Mouse (Mus musculus) frontal cortex, adult (tissue): ENCODE data around the gene Abcc5.
"Not testable (repeated sequence)": the region's sequence is repeated elsewhere in the genome, so short reads cannot be mapped to it uniquely, and the experiment has no call there.

ENCODE experiments used
- ATAC-seq: cut with Nextera tagmentation; 2 replicates; pipeline ENCODE4 v1.9.2; 2017; ENCODE audit warnings: mild to moderate bottlenecking, moderate library complexity, mixed read lengths; ENCODE audit not compliant: low TSS enrichment

Abcc5 gene

DNA sequence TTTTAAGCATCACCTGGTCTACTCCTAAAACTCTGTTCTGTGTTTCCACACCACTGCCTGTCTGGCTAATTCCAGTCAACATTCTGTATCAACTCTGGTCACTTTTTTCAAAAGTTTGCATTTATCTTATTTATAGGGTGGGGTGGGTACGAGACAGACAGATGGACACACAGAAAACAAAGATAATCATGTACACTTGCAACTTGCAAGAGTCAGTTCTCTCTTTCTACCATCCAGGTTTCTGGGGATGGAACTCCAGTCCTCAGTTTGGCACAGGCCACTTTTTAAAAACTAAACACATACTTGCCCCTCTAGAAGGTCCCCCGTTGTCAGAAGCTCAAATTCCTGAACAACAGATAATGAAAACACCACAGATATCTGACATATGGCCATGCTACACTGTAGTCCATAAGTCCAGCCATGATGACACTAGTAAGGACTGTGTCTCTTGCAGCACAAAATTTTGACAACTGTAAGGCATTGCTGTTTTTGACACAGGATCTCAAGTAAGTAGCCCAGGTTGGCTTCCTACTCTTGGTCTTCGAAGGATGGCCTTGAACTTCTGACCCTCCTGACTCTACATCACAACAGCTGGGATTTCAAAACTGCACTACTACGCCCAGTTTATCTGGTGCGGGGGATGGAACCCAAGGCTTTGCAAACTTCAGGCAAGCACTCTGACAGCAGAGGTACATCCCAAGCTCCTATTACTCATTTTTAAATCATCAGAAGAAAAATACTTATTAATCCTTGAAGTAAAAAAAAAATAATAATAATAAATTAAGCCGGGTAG is 3.1 kb downstream of the Abcc5 start:
- no peak for ATAC-seq

DNA sequence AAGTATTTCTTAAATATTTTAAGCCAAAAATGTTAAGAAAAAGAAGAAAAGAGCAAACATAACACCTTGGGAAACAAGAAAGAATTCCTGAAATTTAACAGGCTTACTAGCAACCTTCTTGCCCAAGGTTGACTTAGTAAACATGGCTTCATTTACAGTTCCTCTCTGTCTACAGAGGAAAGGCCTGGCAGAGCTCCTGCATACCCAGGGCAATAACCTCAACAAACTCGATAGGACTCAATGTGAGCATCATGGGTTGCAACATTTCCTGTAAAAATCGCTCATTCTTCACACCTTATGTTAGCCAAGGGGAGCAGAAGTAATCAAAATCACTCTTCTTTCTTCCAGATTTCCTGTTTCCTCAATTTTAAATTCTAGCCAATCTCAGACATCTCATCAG is 8.1 kb downstream of the Abcc5 start:
- no peak for ATAC-seq

DNA sequence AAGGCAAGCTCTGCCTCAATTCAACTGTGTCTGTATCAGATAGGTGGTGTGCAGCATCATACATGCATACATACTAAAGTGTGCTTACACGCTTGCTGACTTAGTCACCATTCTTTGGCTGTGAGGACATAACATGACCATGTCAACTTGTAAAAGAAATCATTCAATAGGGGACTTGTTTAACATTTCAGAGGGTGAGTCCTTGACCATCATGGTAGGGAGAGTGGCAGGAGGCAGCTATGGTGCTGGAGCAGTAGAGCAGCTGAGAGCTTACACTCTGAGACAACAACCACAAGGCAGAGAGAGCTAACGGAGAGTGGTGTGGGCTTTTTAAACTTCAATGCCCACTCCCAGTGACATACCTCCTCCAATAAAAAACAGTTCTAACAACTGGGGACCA is 9.9 kb downstream of the Abcc5 start:
- no peak for ATAC-seq

DNA sequence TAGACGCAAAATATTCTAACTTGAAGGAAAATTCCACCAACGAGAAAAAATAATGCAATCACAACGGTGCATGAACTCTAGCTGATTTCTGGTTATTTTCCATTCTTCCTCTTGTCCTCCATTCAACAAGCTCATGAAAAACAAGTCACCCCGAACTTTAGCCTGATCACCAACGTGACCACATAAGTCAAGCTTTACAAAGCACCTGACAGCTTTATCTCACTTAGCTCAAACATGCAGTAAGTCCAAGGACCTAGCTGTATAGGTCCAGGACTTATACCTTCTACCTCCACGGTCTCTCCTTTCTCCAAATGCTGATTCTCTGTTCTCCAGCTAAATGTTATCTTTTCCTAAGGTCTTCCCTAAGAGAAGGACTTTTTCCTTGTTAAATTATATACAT is 10.4 kb downstream of the Abcc5 start:
- no peak for ATAC-seq

DNA sequence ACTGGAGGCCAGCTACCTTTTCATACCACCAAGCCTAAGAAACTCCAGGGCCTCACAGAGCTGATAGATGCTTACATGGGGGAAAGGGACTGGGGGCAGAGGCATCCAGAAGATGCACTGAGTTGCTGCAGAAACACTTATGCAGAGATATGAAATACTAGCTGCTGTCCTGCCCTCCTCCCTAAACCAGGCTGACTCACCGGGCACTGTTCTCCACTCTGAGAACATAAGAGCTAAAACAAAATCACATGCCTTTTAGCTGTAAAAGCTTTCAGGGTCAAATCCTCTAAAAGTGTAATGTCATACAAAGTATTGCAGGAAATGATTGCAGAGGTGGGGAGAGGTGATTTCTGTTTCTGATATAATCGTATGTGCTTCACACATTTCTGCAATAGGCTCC is 11.0 kb downstream of the Abcc5 start:
- peak; percentile 55; the same call in 1 of the 2 replicates for ATAC-seq

DNA sequence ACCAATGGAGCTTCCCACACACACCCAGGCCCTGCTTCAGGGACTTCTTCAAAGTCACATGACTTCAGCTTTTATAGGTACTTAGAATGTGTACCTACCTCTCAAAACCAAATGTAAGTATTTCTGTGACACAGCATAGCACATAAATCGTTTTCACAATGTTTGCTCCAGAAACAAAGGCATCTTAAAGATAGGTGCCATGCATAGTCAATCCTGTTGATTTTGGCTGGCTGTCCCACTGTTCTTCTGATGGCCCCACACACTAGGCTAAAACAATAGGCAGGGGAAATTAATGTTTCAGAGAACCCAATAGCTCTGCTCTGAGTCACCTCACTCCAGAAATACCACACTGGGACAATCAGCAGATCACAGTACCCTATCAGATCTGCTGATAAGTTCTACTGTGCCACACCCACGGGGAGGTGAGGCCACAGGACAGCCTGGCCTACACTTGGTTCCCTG is 12.3 kb downstream of the Abcc5 start:
- no peak for ATAC-seq

DNA sequence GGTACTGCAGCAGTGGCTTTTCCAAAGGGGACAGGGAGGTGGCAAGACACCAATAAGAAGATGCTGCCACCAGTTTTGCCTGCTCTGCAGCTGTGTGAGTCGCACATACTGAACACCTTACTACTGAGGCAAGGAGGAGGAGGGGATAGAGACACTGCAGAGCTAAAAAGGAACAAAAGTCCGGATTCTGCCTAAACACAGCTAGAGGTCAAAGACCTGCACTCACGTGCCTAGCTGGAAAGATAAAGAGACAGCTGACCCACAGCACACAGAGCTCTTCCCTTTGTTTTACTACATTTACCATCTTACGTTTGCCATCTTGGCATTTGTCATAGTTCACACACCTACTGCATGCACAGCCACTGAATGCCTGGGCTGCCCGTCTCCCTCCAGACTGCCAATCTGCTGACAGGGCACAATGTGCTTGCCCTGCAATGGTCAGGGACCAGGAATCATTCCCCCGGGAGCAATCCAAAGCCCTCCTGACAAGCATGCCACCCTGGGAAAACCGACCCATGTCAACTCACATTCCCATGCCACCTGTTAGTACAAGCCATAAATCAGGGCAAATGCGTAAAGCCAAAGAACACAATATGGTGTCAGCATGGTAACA is 14.1 kb downstream of the Abcc5 start:
- ATAC-seq = no peak

DNA sequence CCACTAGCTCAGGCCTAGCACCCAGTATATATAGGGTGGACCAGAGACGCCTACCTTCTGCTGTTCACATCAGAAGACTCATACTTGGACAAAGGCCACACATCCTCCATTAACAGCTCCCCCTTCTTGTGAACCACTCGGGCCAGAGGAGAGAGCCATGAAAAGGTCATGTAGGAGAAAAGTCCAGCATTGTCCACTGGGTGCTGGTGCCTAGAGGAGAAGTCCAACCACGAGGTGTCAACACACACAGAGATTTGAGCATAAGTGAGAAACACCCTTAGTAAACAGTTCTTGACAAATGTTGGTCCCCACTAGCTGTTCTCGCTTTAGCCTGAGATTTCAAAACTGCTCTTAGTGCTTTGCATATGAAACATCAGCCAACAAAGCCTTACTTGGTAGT is 20.9 kb downstream of the Abcc5 start:
- ATAC-seq = no peak

DNA sequence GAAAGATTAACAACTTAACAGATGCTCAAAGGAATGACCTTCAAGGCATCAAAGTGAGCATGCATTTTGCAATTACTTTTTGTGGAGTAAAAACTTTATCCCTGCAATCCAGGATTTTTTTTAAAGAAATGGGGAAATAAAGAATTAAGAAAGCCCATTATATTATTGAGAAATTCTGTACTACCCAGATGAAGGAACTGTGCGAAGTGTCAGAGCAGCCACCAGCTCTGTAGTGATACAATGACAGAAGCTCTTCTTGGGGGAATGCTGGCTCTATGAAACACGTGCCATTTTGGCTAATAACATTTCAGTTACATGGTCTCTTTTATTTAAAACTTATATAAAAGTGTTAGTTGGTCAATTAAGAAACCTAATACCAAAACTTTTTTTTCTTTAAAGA is 22.9 kb downstream of the Abcc5 start:
- no peak for ATAC-seq

DNA sequence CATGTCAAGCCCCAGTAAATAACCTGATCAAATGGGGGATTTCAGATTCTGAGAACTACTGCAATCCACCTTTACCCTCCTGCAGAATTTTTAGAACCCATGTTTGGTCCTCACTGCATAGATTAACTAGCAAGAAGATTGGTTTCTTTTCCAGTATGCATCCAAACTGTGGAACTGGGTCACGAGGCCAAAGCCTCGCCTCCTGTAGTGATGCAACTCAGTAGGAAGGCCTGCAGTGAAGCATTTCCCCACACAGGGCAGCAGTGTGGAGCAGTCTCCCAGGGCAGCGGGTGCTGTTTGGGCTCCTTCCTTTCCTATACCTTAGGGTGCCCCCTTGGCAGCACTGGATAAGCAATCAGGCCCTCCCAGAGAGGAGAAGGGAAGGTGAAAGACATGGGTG is 24.6 kb downstream of the Abcc5 start:
- peak; percentile 53; the same call in 1 of the 2 replicates for ATAC-seq

DNA sequence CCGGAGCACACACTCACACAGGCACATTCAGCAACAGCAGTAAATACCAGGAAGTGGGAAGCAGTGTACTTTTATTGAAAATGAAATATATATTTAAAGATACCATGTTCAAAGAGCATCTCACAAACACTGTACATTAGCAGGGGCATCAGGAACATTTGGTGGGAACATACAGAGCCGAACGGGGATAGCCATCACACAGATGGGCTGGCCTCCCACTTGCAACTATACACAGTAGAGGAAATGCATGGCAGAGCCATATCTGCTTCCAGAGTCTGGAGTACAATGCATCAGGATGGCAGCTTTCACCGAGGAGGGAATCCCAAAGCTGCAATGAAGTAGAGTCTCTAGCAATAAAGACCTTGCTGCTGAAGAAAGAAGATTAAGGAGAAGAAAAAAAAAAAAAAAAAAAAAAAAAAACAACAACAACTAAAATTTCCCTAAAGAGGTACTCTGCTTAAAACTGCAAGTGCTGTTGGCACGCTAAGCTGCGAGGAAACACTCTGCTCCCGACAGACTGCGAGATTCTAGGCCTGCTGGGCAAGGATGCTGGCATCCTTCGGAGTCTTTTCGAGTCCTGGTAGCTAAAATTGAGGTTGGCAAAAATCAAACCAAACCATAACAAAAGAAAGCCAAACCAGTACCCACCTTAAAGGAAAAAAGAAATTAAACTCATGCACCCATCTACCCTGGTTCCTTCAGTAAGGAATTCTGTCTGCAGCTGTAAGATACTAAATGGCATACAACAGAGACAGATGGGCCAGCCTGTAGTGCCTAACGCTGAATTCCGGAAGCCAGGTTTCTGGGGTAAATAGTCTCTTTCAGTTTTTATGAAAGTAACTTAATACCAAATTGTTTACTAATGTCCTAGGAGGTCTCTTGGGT is 25.2 kb downstream of the Abcc5 start:
- ATAC-seq = peak; percentile 64; the same call in 1 of the 2 replicates

DNA sequence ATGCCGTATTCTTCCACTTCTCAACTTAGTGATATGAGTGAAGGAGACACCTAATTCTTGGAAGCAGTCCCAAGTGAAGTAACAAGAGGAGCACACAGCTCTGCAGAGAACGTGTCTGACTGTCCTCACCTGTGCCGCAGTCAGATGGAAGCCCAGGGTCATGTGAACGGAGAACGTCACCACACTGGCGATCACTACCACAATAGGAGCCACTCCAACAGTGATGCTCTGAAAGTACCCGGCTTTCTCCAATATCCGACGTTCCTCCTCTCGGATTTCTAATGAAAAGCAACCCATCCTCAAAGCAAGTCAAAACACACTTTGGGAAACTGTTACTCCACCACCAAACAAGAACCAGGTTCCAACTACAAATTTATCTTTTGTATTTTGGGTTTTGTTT is 29.3 kb downstream of the Abcc5 start:
- no peak for ATAC-seq

DNA sequence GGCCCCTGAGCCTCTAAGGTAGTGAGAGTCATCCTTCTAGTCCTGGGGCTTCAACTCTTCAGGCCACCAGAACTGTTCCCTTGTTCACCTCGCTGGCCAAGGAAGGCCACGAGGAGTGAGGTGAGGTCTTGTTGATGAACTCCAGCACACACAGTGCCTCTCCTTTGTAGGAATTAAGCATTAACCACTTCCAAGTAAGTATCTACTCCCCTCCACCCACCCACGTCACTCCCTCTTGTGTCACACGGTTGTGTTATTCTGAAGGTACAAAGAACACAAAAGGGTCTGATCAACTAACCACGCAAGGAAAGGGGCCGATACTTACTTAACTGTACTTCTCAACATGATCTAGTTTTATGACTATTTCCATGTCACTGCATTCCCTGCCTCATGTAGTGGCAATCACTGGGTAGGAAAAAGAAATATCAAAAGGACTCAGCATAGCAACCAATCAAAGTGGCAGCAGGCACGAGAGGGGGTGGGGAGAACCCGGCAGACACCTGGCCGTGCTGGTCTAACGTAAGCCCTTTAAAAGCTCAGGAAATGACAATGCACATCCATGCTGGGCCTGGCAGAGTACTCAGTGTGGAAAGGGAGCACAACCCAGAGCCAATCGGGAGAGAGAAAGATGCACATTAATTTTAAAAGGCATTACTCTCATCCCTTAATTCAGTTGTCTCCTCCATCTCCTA is 30.8 kb downstream of the Abcc5 start:
- ATAC-seq = no peak

DNA sequence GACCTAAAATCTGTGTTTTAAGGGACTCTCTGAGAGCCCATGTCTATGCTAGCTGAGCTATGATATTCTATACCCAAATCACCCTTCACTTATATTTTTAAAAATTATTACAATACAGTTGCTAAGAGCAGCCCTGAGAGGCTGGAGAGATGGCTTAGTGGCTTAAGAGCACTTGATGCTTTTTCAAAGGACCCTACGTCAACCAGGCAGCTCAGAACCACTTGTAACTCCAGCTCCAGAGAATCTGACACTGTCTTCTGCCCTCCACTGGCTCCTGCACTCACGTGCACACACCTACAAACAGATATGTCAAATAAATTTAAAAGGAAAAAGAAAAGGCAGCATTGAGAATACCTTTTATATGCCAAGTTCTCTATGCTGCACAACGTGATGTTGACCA is 34.4 kb downstream of the Abcc5 start:
- no peak for ATAC-seq

DNA sequence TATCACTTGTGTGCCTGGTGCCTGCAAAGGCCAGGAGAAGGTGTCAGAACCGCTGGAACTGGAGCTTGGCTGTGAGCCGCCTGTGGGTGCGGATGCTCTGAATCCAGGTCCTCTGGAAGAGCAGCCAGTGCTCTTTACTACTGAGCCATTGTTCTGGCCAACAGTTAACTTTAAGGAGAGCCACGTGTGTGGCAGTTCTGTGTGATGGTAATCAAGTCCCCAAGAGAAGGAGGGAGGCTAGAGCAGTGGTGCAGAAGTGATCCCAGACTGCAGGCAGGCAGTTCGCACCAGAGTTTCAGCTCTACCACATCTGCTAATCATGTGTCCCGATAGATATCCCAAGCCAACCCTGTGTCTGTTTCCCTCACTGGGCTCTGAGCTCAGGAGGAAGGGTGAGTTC is 36.0 kb downstream of the Abcc5 start:
- no peak for ATAC-seq

DNA sequence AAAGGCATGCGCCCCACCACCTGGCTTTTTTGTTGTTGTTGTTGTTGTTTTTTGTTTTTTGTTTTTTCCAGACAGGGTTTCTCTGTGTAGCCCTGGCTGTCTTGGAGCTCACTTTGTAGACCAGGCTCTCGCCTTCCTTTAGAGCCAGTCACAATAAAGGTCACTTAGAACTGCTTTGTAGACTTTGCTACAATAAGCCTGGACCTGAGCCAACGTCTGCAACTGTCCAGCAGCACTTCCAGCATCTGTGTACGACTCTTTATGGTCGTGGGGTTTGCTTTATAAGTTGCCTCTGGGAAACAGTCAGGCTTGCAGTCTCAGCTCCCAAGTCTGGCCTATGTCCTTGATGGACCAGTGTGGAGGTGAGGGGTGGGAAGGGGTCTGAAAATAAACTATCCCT is 45.2 kb downstream of the Abcc5 start:
- no peak for ATAC-seq

DNA sequence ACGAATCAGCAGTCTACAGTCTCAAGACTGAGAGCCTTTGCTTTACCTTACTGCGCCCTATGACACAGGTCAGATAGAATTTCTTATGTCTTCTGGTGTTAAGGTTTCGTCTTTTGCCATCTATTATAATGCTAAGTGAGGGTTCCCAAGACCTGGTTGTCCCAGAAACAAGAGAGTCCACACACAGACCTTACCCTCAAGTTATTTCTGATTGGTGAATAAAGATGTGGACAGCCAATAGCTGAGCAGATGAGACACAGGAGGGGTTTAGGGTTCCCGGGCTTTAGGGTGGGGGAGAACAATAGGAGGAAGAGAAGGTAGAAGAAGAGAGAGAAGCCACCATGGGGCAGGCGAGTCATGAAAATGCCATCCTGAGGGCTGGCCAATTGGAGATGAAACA is 50.9 kb downstream of the Abcc5 start:
- no peak for ATAC-seq

DNA sequence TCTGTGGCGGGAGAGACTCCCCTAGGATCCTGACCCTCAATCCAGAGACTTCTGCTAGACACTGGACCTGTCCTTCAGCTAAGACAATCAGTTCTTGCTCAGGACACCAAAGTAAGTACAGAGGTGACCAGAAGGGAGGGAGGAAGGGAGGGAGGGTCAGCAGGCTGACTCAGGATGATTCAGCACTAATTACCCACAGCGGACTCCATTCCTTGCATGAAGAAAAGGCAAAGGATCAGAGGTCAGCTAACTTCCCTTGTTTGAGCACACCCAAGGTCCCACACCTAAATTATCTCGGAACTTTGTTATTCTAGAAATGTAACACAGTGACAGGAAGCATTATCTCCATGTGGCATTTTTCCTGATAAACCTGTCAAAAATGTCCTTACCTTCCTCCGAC is 54.5 kb downstream of the Abcc5 start:
- no peak for ATAC-seq

DNA sequence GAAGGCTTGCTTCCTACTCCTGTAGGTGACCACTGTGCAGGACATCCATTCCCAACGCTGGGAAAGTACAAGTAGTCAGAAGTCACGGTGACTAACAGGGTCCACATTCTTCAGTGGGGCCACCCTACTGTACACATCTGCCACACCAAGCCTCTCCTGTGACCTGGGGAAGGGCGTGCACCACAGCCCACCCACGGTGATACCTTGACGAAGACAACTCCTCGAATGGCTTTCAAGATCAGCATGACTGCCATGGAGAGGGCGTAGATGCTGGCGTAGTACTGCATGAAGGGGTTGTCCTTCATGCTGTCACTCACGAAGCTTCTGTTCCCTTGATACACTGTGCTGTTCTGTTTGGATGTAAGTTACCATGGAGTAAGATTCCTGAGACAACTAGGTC is 58.0 kb downstream of the Abcc5 start:
- no peak for ATAC-seq

DNA sequence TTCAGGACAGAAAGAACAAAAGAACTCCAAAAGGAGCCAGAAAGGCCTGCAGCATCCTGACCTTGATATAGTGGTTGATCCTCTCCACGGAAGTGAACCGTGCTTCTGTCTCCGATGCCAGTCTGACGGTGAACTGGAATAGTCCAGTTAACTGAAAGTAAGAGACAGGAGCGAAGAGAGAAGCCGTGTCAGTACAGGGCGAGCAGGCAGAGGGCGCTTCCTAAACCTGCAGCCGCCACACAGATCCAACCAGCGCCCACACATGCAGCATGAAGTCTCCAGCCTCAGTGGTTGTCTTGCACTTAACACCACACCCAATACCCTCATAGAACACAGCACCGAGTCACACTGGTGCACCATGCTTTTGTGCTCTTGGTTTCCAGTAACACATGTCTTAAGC is 64.1 kb downstream of the Abcc5 start:
- no peak for ATAC-seq

DNA sequence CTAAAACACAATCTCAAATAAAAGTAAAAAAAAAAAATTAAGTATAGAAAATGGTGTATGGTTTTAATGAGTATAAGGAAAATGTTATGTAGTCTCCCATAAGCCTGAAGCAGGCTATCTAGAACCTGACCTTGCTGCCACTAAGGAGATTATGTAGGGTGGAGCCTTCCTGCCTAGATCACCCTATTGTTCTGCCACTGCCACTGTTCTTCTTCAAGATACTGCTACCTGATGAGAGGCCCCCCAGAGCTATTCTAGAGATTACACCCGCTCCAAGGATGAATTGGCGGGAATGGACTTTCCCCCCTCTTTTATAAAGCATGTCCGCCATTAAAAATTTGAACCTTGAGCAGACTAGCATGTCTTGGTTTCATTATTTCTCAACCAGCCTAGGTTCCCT is 64.7 kb downstream of the Abcc5 start:
- not testable (repeated sequence) for ATAC-seq
